Comparison of ENCODE assay signal across 17 mouse cellular contexts in genomic region chr9:122091782-122092228, GRCm38 (mm10). TPM values are rescaled to one million over a fixed set of nuclear protein-coding genes. Genes with fewer than 3 reads are reported as not detected.
DNase-seq lines count a peak whose midpoint lies in the region; ATAC-seq and TF ChIP-seq lines count a peak whose summit lies in the region.
"Had no signal": no experiment of that assay in that cellular context is flagged by ENCODE, and none has a peak within 500 bp of the region (broad histone marks: within the 10 kb centered on the region; RNA-seq: fewer than 3 reads in every experiment).

No protein-coding gene starts in this region.

- no peak for TF ChIP-seq CTCF in small intestine, adult 2 months (IDR thresholded peaks at IDR 0.05; ENCODE audit: extremely low read depth, insufficient read length, insufficient replicate concordance, low read depth, low read length)

- H3K36me3 ChIP-seq in hindbrain, embryonic 14.5 days (replicated peaks; ENCODE audit: control insufficient read depth, insufficient read depth) = no peaks in the 10 kb centered on the region
- no peaks in the 10 kb centered on the region for H3K36me3 ChIP-seq in hindbrain, embryonic 11.5 days (ENCODE audit: control insufficient read depth, insufficient read depth, low read length)
- H3K36me3 ChIP-seq in intestine, embryonic 15.5 days = no peaks in the 10 kb centered on the region
- no peaks in the 10 kb centered on the region for H3K36me3 ChIP-seq in small intestine, adult 2 months (ENCODE audit: control insufficient read depth, insufficient read depth, low read length)
- H3K36me3 ChIP-seq: hindbrain, embryonic 12.5 days; neural tube, embryonic 12.5 days had no signal

- H3K9me3 ChIP-seq in hindbrain, embryonic 14.5 days (ENCODE audit: control insufficient read depth, low read length) = no peaks in the 10 kb centered on the region
- no peaks in the 10 kb centered on the region for H3K9me3 ChIP-seq in hindbrain, embryonic 11.5 days (ENCODE audit: control insufficient read depth, low read length)
- H3K9me3 ChIP-seq in intestine, embryonic 15.5 days = no peaks in the 10 kb centered on the region
- H3K9me3 ChIP-seq: hindbrain, embryonic 12.5 days; neural tube, embryonic 12.5 days had no signal

- no peaks in the 10 kb centered on the region for H3K4me1 ChIP-seq in hindbrain, embryonic 14.5 days (replicated peaks; ENCODE audit: control insufficient read depth, insufficient read depth, low read length)
- no peaks in the 10 kb centered on the region for H3K4me1 ChIP-seq in hindbrain, embryonic 11.5 days (replicated peaks; ENCODE audit: control insufficient read depth, insufficient read depth, low read length)
- H3K4me1 ChIP-seq in brown adipose tissue, adult 24 weeks (ENCODE audit: control insufficient read depth, insufficient read depth, insufficient read length, low read length) = peaks cover 22% of the 10 kb centered on the region
- H3K4me1 ChIP-seq in intestine, embryonic 15.5 days (replicated peaks) = 0 out of 2 replicates have a peak, but pooled peaks cover 7% of the 10 kb centered on the region
- no peaks in the 10 kb centered on the region for H3K4me1 ChIP-seq in small intestine, adult 2 months (ENCODE audit: control insufficient read depth, insufficient read depth, insufficient read length, low read length)
- H3K4me1 ChIP-seq: hindbrain, embryonic 12.5 days; neural tube, embryonic 12.5 days had no signal

- peak overlapping the region; percentile 49; the same call in 1 of the 2 replicates for H3K27ac ChIP-seq in hindbrain, embryonic 14.5 days
- no peak overlapping the region for H3K27ac ChIP-seq in hindbrain, embryonic 11.5 days (ENCODE audit: low read depth, low read length)
- peak overlapping the region; percentile 51 for H3K27ac ChIP-seq in brown adipose tissue, adult 24 weeks (replicated peaks; ENCODE audit: low read depth, low read length)
- H3K27ac ChIP-seq in intestine, embryonic 15.5 days = peak overlapping the region; percentile 37
- peak overlapping the region; percentile 33; the same call in 1 of the 2 replicates for H3K27ac ChIP-seq in small intestine, adult 2 months (ENCODE audit: insufficient read depth, low read depth, low read length)
- H3K27ac ChIP-seq: hindbrain, embryonic 12.5 days; layer of hippocampus, adult 2 months; macrophage; neural tube, embryonic 12.5 days had no signal

- ATAC-seq in hindbrain, embryonic 14.5 days (ENCODE audit: low FRiP score) = no peak
- ATAC-seq in hindbrain, embryonic 11.5 days (ENCODE audit: low FRiP score) = no peak
- peak; percentile 43; the same call in 1 of the 2 replicates for ATAC-seq in intestine, embryonic 15.5 days
- ATAC-seq: forebrain, embryonic 16.5 days; Patski had no signal

- no peak for DNase-seq in hindbrain, embryonic 14.5 days (ENCODE audit: low spot score)
- no peak for DNase-seq in hindbrain, embryonic 11.5 days (ENCODE audit: low spot score)
- no peak for DNase-seq in kidney, postnatal 4 days
- DNase-seq in layer of hippocampus, postnatal 14 days (ENCODE audit: low spot score in 2 of 2) = no peak
- DNase-seq: cerebellum, adult 8-10 months; gastrocnemius, postnatal 14 days; kidney, adult 8-10 months; midbrain, embryonic 14.5 days had no signal

- H3K4me2 ChIP-seq in hindbrain, embryonic 14.5 days (replicated peaks) = no peak overlapping the region
- no peak overlapping the region for H3K4me2 ChIP-seq in hindbrain, embryonic 11.5 days (replicated peaks; ENCODE audit: low read depth, low read length)
- H3K4me2 ChIP-seq in intestine, embryonic 15.5 days (replicated peaks) = no peak overlapping the region
- H3K4me2 ChIP-seq: hindbrain, embryonic 12.5 days; neural tube, embryonic 12.5 days had no signal

- H3K9ac ChIP-seq in hindbrain, embryonic 14.5 days = no peak overlapping the region
- H3K9ac ChIP-seq in hindbrain, embryonic 11.5 days (ENCODE audit: low read depth, low read length) = no peak overlapping the region
- no peak overlapping the region for H3K9ac ChIP-seq in intestine, embryonic 15.5 days
- H3K9ac ChIP-seq: hindbrain, embryonic 12.5 days; neural tube, embryonic 12.5 days had no signal

- TF ChIP-seq POLR2A in small intestine, adult 2 months (IDR thresholded peaks at IDR 0.05; ENCODE audit: low read depth, low read length) = no peak

- no peaks in the 10 kb centered on the region for H3K27me3 ChIP-seq in hindbrain, embryonic 14.5 days (ENCODE audit: control insufficient read depth, insufficient read depth, low read length)
- no peaks in the 10 kb centered on the region for H3K27me3 ChIP-seq in hindbrain, embryonic 11.5 days (ENCODE audit: control insufficient read depth, insufficient read depth, low read length)
- no peaks in the 10 kb centered on the region for H3K27me3 ChIP-seq in intestine, embryonic 15.5 days (replicated peaks)
- H3K27me3 ChIP-seq in small intestine, adult 2 months (ENCODE audit: control insufficient read depth, insufficient read depth, low read length) = no peaks in the 10 kb centered on the region
- H3K27me3 ChIP-seq: hindbrain, embryonic 12.5 days; neural tube, embryonic 12.5 days had no signal

- WGBS in hindbrain, embryonic 14.5 days = 63% methylated on average over 5 of the region's 5 CpGs
- WGBS in hindbrain, embryonic 11.5 days = 71% methylated on average over 5 of the region's 5 CpGs
- 15% methylated on average over 5 of the region's 5 CpGs for WGBS in intestine, embryonic 15.5 days
- 50% methylated on average over 5 of the region's 5 CpGs for WGBS in small intestine, adult 2 months

- no peak overlapping the region for H3K4me3 ChIP-seq in hindbrain, embryonic 14.5 days (replicated peaks; ENCODE audit: low read length)
- no peak overlapping the region for H3K4me3 ChIP-seq in hindbrain, embryonic 11.5 days (ENCODE audit: low read depth, low read length)
- H3K4me3 ChIP-seq in brown adipose tissue, adult 24 weeks (ENCODE audit: insufficient read depth, low read depth, low read length) = no peak overlapping the region
- H3K4me3 ChIP-seq in intestine, embryonic 15.5 days (replicated peaks) = no peak overlapping the region
- no peak overlapping the region for H3K4me3 ChIP-seq in small intestine, adult 2 months (ENCODE audit: low read depth, low read length)
- H3K4me3 ChIP-seq: hindbrain, embryonic 12.5 days; layer of hippocampus, adult 2 months; neural tube, embryonic 12.5 days had no signal

RNA-seq across cellular contexts. Expression of gene Snrk, which starts 25.3 kb away (rescaled TPM):
- polyA plus RNA-seq in hindbrain, embryonic 14.5 days (2014; fragmentation: Nextera tagmentation; extraction: Ambion mirVana) = 58.5 and 65.1 TPM in 2 replicates
- polyA plus RNA-seq in hindbrain, embryonic 11.5 days (2014; fragmentation: Nextera tagmentation; extraction: Ambion mirVana) = 22.0 and 24.3 TPM in 2 replicates
- polyA plus RNA-seq in brown adipose tissue, adult 24 weeks (2012; ENCODE audit: insufficient read depth, insufficient read length, missing spikeins) = 78.1 and 111 TPM in 2 replicates
- polyA plus RNA-seq in intestine, embryonic 15.5 days (2015; fragmentation: Nextera tagmentation; extraction: Ambion mirVana) = 46.1 and 49.4 TPM in 2 replicates
- 15.2 and 52.6 TPM in 2 replicates for polyA plus RNA-seq in small intestine, adult 2 months (2012; rRNA removed)
- 100 to 1,000 TPM; 110 to 122 TPM for total RNA-seq in layer of hippocampus, postnatal 14 days (2021)
